Mouse (Mus musculus): ENCODE data around the gene Zdhhc13. TPM values are rescaled to one million over a fixed set of nuclear protein-coding genes. Genes with fewer than 3 reads are reported as not detected.

The Zdhhc13 gene
- total RNA-seq, 2 experiments from 2014 or later = 10.3 to 11.8 TPM

Other genes with a start within 250 kb of the Zdhhc13 start
- not detected for gene Mrgprb2, start 230.9 kb upstream of the Zdhhc13 start, total RNA-seq (2021)
- not detected for gene Mrgprb3, start 145.2 kb upstream of the Zdhhc13 start, total RNA-seq (2021)
- gene Csrp3, start 59.0 kb downstream of the Zdhhc13 start, total RNA-seq (2021) = not detected
- gene E2f8, start 92.6 kb downstream of the Zdhhc13 start, total RNA-seq (2021) = 1 to 10 TPM; 1.9 to 2.2 TPM
- gene Nav2, start 119.7 kb downstream of the Zdhhc13 start, total RNA-seq (2021) = 1 to 10 TPM; 6.4 to 8.7 TPM

Data from adrenal gland, postnatal 36 days (tissue).